In genomic region chr5:99669971-99670571, GRCm38 (mm10) we compare ENCODE assay signal across 12 mouse cellular contexts. TPM values are rescaled to one million over a fixed set of nuclear protein-coding genes. Genes with fewer than 3 reads are reported as not detected.
DNase-seq lines count a peak whose midpoint lies in the region; ATAC-seq and TF ChIP-seq lines count a peak whose summit lies in the region.
"Had no signal": no experiment of that assay in that cellular context is flagged by ENCODE, and none has a peak within 500 bp of the region (broad histone marks: within the 10 kb centered on the region; RNA-seq: fewer than 3 reads in every experiment).

No protein-coding gene starts in this region.

- H3K4me3 ChIP-seq in liver, embryonic 14.5 days (ENCODE audit: insufficient read depth in 1 of 2, low read depth in 2 of 2, low read length in 2 of 2) = no peak overlapping the region
- no peak overlapping the region for H3K4me3 ChIP-seq in forebrain, postnatal 0 days (ENCODE audit: low read depth, low read length)
- H3K4me3 ChIP-seq: forebrain, embryonic 13.5 days had no signal

- ATAC-seq in liver, embryonic 14.5 days (ENCODE audit: insufficient read depth) = peak; percentile 33; the same call in 1 of the 2 replicates
- no peak for ATAC-seq in forebrain, postnatal 0 days
- ATAC-seq: forebrain, embryonic 13.5 days; Patski had no signal

- H3K27ac ChIP-seq in liver, embryonic 14.5 days = no peak overlapping the region
- no peak overlapping the region for H3K27ac ChIP-seq in forebrain, postnatal 0 days (ENCODE audit: low read depth, low read length)
- H3K27ac ChIP-seq: forebrain, embryonic 13.5 days had no signal

- no peaks in the 10 kb centered on the region for H3K36me3 ChIP-seq in liver, embryonic 14.5 days (replicated peaks; ENCODE audit: control insufficient read depth, insufficient read depth, low read depth)
- H3K36me3 ChIP-seq in forebrain, postnatal 0 days (ENCODE audit: insufficient read depth) = no peaks in the 10 kb centered on the region

- peak; percentile 15 to 33 for DNase-seq in cerebellum, postnatal 14 days
- no peak for DNase-seq in cerebellum, adult 11-12 months
- DNase-seq in brain, adult 2 months (ENCODE audit: low read depth, low spot score) = peak; percentile 17
- DNase-seq in heart, postnatal 4 days = peak; percentile 27
- no peak for DNase-seq in liver, embryonic 14.5 days (ENCODE audit: low read depth in 3 of 3, low spot score in 3 of 3)
- DNase-seq in gastrocnemius, adult 18-20 months (ENCODE audit: low spot score) = no peak
- no peak for DNase-seq in forebrain, postnatal 0 days
- no peak for DNase-seq in layer of hippocampus, adult 11-12 months (ENCODE audit: low spot score)
- DNase-seq: B cell, adult 2 months; embryo, embryonic 11 days had no signal

- no peak for TF ChIP-seq EP300 in liver, embryonic 14.5 days (IDR thresholded peaks at IDR 0.05; ENCODE audit: low read depth)

- no peak overlapping the region for H3K4me2 ChIP-seq in liver, embryonic 14.5 days (ENCODE audit: low read depth)
- no peak overlapping the region for H3K4me2 ChIP-seq in forebrain, postnatal 0 days (ENCODE audit: low read depth)
- H3K4me2 ChIP-seq: forebrain, embryonic 13.5 days had no signal

- H3K9me3 ChIP-seq in liver, embryonic 14.5 days (ENCODE audit: control insufficient read depth, low read length) = no peaks in the 10 kb centered on the region
- H3K9me3 ChIP-seq in forebrain, postnatal 0 days (ENCODE audit: low read length) = no peaks in the 10 kb centered on the region
- H3K9me3 ChIP-seq: forebrain, embryonic 13.5 days had no signal

- no peak overlapping the region for H3K9ac ChIP-seq in liver, embryonic 14.5 days (replicated peaks)
- H3K9ac ChIP-seq in forebrain, postnatal 0 days = no peak overlapping the region
- H3K9ac ChIP-seq: forebrain, embryonic 13.5 days had no signal

- 0 out of 4 replicates have a peak, but pooled peaks cover 0 to 3% of the 10 kb centered on the region in 2 experiments for H3K4me1 ChIP-seq in liver, embryonic 14.5 days (replicated peaks; ENCODE audit: control insufficient read depth in 2 of 2, insufficient read depth in 2 of 2, low read length in 1 of 2)
- H3K4me1 ChIP-seq in forebrain, postnatal 0 days (ENCODE audit: insufficient read depth) = no peaks in the 10 kb centered on the region
- H3K4me1 ChIP-seq: forebrain, embryonic 13.5 days had no signal

- TF ChIP-seq CTCF in liver, embryonic 14.5 days (IDR thresholded peaks at IDR 0.05; ENCODE audit: low read depth) = no peak
- TF ChIP-seq CTCF in forebrain, postnatal 0 days (IDR thresholded peaks at IDR 0.05; ENCODE audit: low read depth) = no peak

- 27% methylated on average over 9 of the region's 9 CpGs for WGBS in liver, embryonic 14.5 days (ENCODE audit: insufficient replicate concordance)
- 75% methylated on average over 9 of the region's 9 CpGs for WGBS in forebrain, postnatal 0 days

- no peaks in the 10 kb centered on the region for H3K27me3 ChIP-seq in liver, embryonic 14.5 days (ENCODE audit: control insufficient read depth, insufficient read depth, low read length)
- H3K27me3 ChIP-seq in forebrain, postnatal 0 days (ENCODE audit: insufficient read depth, low read length) = no peaks in the 10 kb centered on the region
- H3K27me3 ChIP-seq: forebrain, embryonic 13.5 days; Patski had no signal

RNA-seq across cellular contexts. Expression of gene Rasgef1b, which starts 58.8 kb away (rescaled TPM):
- 10 to 100 TPM; 20.4 to 22.4 TPM for total RNA-seq in heart, postnatal 4 days (2021)
- polyA plus RNA-seq in liver, embryonic 14.5 days (2012; rRNA removed) = 1.9 and 2.8 TPM in 2 replicates
- 4.2 and 5.0 TPM in 2 replicates for polyA plus RNA-seq in liver, embryonic 14.5 days (2014; fragmentation: Nextera tagmentation; extraction: Ambion mirVana)
- total RNA-seq in gastrocnemius, adult 18-20 months (2021) = under 1 TPM; 0.32 to 0.52 TPM
- total RNA-seq in forebrain, postnatal 0 days (2014; rRNA removed) = 43.6 and 49.6 TPM in 2 replicates
- polyA plus RNA-seq in forebrain, postnatal 0 days (2015; fragmentation: Nextera tagmentation; extraction: Ambion mirVana) = 32.3 and 51.0 TPM in 2 replicates

Comparison
In these comparisons a context has a peak if more than half of its experiments do, and no peak if none do; other contexts are left out.
1. DNase-seq: peak in cerebellum, postnatal 14 days (2 of 2), brain, adult 2 months (single experiment) and heart, postnatal 4 days (single experiment); none in cerebellum, adult 11-12 months (single experiment), liver, embryonic 14.5 days (0 of 3), gastrocnemius, adult 18-20 months (single experiment), forebrain, postnatal 0 days (single experiment) and layer of hippocampus, adult 11-12 months (single experiment).
2. RNA of gene Rasgef1b, which starts 58.8 kb away (total RNA-seq): 43.6 to 49.6 TPM in forebrain, postnatal 0 days and 20.4 to 22.4 TPM in heart, postnatal 4 days; 0.32 to 0.52 TPM in gastrocnemius, adult 18-20 months; every median in the first group is over 10 times any median in the second.